Mouse (Mus musculus) right cerebral cortex, postnatal 25 days (tissue): ENCODE measurements around the gene Gm525.
A peak's percentile ranks its signal among the peaks of the same experiment; 100 is the strongest.
"Not testable (repeated sequence)": the region's sequence is repeated elsewhere in the genome, so short reads cannot be mapped to it uniquely, and the experiment has no call there.

ENCODE experiments used
- DNase-seq: peaks from one replicate; pipeline ENCODE4 v3.0.0; 2022

Gene Gm525

DNA sequence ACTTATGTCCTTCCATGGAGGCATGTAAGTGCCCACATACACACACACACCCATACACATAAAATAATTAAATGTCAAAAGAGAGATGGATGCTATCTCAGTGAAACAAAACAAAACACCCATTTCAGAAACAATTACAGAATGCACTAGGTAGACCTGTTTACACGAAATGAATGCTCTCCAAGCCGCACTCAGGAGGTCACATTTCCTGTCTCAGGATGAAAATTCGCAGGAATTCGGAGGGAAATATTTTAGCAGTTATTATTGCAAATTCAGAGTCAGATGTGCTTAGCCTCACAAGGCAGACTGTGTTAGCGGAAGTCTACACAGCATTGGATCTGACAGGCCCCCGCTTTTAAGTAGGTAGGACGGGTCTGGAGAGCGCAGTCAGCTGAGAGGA lies at the start of gene Gm525:
Gene Gm525, plus strand, starts transcription at position 301 of the 400 bp plus-strand sequence.
- no peak for DNase-seq

DNA sequence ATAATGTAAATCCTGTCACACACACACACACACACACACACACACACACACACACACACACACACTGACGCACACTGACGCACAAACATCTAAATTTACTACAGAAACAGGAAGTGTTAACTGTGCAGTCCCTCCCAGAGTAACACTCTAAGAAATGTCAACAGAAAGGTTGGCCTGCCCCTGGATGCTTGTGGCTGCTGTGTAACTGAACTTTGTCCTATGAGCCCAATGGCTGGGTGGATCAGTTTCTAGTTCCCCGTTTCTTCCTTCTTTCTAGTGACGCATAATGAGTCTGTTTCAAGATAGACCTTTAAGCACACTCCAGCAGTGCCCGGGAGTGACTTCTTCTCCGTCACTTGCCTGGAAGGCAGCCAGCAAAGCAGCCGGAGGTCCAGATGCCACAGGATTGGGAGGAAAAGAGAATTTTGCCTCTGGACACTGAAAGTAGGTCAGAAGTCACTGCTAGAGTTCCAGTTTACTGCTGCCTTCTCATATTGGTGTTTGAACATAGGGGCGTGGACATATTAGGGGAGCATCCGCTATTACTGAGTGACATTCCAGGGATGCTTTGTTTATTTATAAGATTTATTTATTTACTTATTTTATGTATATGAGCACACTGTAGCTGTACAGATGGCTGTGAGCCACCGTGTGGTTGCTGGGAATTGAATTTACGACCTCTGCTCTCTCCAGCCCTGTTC lies 49.3 kb upstream of the Gm525 start:
- no peak for DNase-seq

DNA sequence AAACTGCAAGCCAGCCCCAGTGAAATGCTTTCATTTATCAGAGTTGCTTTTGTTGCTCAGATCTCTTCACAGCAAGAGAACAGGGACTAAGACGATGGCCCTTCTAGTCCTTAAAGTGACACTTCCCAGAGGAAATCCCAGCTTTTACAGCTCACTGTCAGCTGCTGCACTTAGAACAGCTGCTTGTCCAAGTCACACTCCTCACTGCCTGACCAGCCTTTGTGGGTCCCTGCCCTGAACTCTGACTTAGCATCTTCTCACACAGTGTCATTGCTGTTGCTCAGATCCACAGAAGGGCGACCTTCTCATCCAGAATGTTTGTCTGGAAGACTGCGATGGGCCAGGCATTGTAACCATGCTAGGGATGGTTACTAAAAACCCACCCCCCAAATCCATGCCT lies 48.0 kb upstream of the Gm525 start:
- no peak for DNase-seq

DNA sequence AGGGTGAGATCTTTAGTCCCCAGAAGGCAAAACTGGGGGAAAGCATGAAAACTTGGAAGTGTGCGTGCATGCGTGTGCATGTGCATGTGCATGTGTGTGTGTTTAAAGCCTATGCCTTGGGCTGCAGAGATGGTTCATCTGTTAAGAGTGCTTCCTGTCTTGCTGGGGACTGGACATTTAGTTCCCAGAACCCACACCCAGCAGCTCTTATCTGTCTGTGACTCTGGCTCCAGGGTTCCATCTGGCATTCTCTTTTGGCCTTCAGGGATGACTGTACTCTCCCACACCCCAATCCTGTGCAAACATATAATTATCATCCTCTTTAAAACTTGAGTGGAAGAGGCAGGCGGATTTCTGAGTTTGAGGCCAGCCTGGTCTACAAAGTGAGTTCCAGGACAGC lies 47.5 kb upstream of the Gm525 start:
- DNase-seq: no peak

DNA sequence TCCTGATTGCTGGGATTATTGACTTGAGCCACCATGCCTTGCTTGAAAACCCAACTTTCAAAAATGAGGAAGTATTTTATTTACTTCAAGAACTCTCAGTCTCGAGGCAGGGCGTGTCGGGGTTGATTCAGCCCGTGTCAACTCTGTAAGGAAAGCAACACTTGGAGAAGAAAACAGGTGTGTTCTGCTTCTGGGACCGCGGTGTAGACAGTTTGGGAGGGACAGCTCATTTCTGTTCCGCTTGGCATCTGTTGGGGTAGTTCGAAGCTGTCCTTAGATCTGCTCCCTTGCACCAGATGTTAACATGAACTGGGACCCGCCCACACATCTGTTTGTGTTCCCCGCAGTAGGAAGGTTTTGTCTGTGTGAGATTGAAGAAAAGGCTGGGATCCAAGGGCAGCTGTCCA lies 45.7 kb upstream of the Gm525 start:
- no peak for DNase-seq

DNA sequence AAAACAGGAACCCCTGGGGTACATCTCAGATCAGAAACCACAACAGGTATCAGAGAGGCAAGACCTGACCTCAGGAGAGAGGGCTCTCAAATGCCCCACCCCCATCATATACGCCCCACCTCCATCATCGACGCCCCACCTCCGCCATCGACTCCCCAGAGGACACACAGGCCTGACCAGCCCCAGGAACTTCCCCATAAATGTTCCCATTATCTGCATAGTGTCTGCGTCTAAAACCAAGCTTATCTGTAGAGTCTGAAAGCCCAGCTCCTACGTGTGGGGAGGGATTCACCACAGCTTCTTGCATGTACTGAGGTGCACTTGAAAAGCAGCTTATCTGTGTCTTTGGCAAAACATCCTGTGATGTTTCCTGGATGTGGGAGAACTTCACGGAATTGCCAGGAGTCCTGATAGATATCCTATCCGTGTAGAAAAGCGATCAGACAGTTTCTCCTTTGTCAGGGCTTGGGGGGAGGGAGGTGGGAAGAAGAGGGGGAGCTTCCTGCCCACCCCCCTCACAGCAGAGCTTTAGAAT lies 44.7 kb upstream of the Gm525 start:
- no peak for DNase-seq

DNA sequence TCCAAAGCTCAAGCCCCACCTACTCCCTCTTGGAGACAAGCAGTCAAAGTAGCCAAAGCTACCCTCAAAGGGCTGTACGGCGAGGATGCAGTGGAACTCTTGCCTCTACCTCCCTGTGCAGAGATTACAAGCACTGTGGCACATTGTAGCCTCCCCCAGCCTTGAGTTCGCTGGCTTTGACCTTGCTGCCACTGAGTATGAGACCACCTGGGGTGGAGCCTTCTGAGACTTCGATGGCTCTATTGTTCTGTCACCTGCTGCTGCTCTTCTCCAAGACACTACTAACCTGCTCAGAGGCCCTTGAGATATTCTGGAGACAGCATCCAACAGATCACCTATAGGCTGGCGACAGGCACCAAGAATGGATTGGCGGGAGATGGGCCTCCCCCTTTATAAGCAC lies 43.1 kb upstream of the Gm525 start:
- no peak for DNase-seq

DNA sequence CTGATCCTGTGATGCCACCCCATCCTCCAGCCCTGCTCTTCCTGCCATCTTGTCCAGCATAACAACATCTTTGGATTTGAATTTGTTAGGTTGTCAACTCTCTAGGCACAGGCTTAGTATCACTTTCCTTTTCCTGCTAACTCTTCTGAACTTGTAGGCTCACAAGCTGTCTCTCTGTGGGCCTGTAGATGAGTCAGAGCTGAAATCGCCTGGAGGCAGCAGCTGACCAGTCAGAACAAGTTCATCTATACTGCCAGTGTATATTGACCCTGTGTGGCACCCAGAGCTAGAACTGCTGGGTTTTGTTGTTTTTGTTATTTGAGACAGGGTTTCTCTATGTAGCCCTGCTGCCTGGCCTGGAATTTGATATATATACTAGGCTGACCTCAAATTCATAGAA lies 42.5 kb upstream of the Gm525 start:
- no peak for DNase-seq

DNA sequence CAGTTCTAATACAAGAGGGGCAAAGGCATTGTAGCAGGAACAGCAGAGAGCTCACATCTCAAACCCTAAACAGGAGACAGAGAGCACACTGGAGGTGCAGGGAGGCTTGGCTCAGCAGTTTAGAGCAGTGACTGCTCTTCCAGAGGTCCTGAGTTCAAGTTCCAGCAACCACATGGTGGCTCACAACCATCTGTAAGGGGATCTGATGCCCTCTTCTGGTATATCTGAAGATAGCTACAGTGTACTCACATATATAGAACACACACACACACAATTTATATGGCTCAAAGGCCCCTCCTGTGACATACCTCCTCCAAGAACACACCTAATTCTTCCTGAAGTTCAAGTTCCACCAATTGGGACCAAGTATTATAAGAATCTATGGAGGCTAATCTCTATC lies 39.0 kb upstream of the Gm525 start:
- DNase-seq: no peak

DNA sequence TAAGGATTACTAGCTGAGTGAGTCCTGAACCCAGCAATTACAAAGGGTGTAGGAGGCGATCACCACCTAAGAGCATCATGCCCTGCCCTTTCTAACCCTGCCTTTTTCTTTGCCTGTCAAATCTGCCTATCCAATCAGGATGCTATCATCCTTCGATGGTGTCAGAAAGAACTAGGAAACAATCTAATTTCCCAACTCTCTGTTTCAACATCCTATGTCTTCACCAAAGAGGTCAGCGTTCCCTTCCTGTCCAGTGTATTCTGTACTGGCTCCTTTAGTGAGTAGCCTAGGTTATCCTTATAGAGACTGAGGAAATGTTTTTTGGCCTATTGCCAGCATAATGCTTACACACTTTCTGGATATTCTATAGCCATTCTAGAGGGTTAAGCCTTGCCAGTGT lies 38.1 kb upstream of the Gm525 start:
- DNase-seq: no peak

DNA sequence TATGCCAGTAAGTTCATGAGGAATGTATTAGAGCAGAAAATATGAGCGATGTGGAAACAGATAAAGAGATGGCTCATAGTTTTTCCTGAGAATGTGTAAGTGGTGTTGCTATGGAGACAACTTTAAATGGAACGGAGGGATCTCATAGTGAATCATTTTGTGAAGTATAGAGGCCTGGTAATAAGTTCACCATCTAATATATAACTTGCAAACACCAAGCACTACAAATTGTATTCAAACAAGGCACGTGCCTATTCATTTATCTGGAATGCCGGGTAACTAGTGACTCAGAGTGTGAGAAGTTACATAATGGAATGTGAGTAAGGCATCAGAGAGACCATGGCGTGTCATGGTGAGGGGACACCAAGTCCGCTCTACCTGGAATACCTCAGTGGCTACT lies 35.1 kb upstream of the Gm525 start:
- DNase-seq: no peak

DNA sequence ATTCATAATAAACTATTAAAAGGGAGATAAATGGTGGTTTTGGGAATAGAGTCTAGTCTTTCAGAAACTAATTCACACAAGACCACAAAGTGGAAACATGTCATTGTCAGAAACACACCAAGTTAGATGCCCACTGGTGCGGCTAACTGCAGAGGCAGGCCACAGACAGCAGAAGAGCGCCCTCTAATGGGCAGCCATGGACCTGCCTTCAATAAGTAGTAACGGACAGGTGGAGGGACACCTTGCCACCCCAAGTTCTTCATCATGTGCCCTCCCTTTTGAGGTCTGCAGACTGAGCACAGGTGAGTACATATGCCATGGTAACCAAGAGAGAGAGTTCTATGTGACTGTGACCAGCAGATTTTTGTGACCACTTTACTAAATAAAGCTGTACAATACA lies 34.3 kb upstream of the Gm525 start:
- no peak for DNase-seq

DNA sequence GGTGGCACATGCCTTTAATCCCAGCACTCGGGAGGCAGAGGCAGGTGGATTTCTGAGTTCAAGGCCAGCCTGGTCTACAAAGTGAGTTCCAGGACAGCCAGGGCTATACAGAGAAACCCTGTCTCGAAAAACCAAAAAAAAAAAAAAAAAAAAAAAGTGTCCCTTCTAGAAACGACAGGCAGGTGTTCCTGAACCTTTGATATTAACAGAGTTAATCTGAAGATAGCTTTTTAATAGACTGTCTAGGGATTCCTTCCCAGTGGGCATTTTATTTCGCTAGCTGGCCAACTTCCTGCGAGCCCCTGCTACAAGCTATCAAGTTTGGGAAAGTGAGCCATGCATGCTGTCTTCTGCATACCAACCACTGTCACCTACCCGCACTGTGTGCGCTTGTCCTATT lies 32.6 kb upstream of the Gm525 start:
- DNase-seq: not testable (repeated sequence)

DNA sequence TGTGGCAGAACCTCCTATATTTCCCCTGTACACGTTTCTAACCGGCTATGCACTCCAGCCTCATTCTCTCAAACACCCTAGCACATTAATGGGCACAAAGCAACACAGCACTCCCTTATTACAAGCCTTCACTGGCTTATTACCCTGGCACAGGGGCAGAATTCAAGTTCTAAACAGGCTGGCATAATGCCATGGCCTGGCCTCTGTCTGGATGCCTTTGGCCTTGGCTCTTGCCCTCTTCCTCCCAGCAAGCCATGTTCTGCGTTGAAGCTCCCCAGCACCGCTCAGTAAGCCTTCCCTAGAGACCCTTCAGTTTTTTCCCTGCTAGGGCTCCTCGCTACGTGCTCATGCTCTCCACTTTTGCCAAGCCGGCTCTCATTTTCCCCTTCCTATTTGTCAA lies 30.6 kb upstream of the Gm525 start:
- DNase-seq: no peak

DNA sequence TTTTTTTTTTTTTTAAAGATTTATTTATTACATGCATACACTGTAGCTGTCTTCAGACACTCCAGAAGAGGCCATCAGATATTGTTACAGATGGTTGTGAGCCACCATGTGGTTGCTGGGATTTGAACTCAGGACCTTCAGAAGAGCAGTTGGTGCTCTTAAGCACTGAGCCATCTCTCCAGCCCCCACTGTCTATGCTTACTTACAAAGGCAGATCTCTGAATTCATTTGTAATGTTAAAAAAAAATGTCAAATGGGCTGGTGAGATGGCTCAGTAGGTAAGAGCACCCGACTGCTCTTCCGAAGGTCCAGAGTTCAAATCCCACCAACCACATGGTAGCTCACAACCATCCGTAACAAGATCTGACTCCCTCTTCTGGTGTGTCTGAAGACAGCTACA lies 28.1 kb upstream of the Gm525 start:
- DNase-seq: not testable (repeated sequence)

DNA sequence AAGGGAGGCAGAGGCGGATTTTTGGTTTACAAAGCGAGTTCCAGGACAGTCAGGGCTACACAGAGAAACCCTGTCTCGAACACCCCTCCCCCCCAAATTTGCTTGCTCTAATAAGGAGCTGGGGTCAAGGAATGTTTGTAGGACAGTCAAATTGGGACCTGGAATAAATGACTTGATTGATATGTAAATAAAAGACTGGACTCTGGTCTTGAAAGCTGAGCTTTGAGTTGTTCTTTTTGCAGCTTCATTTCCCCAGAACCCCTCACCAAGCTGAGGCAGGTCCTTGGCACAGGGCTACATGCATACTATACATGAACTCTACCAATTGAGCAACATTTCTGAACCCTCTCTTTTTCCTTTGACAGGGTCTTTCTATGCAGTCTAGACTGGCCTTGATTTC lies 27.6 kb upstream of the Gm525 start:
- no peak for DNase-seq

DNA sequence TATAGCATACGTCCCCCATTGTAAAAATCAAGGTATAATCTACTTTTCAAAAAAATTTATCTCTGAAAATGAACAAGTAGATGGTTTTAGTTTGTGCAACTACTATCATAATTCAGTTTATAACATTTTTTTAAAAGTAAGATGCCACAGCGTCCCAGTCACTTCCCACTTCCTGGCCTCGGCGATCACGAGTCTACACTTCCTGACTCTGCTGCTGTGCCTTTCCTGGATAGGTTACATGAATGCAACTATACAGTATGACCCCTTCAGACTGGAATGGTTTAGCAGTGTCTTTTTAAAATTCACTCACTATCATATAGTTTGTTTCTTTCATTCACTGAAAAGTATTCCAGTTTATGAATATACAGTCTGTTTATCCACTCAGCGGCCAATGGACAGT lies 21.9 kb upstream of the Gm525 start:
- no peak for DNase-seq

DNA sequence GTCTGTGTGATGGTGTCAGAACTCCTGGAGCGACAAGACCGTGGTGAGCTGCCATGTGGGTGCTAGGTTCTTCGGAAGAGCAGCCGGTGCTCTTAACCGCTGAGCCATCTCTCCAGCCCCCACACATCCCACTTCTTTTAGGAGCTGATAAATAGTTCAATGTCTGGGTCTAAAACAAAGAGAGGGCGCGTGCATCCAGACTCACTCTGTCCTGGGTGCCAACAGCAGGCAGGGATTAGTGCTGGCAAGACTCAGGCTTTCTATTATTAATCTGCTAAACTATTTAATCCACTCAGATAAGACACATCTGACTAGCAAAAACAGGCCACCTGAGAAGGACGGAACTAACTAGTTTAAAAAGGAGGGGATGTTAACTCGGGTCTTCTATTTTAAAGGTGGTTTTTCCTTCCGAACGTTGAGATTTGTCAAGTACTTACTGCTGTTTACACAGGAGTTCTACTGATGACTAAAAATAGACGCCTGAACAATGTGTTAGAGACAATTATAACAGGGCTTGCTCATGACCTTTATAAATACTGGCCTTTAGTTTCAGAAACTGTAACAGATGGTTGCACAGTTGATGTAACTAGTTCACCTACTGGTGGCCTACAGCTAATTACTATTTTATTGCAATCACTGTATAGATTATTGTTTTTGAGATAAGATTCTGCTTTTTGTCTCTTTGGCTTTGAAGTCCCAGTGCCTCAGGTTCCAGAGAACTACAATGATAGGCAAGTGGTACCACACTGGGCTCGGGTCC lies 17.5 kb upstream of the Gm525 start:
- no peak for DNase-seq

DNA sequence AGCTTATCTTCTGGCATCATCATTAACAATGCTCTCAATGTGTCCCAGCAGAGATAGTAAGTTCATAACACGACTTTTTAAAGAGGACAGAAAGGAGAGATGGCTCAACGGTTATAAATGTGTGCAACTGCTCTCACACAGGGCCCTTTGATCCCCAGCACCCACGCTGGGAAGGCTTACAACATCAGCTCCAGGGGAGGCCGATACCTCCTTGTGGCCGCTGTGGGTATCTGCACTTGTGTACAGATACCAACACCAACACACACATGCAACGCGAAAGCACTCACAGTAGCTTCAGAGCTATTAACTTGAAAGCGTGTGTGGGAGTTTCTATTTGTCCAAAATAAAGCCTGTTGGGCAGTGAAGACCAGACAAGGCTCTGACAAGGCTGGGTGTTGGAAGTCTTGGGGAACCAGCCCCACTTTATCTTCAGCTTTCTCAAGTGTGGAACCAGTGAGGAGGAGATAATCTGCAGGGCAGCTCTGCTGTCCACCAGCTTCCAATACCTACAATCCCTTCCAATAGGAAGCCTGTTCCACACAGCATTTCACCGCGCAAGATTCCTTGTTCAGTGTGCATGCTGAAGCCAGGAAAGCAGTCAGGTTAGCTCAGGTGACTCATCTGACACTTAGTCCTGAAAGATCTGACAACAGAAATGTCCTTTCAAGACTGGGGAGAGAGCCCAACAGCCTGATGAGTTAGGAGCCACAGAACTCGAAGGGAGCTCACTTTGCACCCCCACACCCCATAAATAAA lies 14.9 kb upstream of the Gm525 start:
- DNase-seq: no peak

DNA sequence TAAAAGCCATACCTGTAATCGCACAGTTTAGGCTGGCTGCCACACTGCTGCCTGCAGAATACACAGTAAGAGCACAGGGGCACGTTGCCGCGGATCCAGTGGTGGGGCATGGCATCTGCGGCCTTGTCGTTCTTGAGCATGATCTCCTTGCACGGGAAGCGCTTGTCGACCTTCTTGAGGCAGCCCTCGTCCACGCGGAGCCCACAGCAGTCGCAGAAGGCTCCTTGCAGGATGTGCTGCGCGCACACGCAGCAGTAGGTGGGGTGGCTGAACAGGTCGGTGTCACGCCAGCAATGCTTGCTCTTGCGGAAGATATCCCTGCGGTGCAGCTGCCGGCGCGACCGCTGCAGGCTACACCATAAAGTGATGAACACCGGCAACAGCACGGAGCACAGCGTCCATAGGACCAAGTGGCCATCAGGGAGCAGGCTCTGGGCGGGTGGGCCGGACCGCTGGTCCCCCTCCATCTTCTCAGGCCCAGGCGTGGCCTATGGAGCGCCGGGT lies 13.7 kb upstream of the Gm525 start:
- peak; percentile 37 for DNase-seq

DNA sequence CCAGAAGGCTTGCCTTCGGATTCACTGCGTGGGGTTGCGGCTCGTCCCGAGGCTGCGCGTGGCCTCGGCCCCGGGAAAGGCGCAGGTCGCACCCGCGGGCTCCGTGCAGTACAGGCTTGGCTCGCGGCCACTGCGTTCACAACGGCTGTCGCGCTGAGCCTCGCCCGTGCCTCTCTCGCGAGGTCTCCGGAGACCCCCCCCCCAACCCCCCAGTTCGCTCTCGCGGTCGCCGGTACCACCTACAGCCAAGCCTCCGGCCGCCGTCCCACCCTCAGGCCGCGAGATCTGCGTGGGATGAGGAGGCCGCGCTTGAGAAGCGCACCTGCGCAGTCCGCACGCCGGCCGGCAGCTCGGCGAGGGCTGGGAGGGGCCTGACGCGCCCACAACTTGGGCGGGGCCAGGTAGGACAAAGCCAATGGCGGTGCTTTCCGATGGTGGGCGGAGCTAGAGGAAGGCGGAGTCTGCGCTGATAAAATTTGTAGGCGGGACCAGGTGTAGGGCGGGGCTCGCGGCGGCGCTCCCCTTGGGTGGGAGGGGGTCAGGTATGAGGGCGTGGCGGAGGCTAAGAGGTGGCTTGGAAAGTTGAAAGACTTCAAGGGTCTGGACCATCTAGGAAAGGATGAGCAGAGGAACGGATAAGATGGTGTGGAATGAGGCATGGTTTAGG lies 13.1 kb upstream of the Gm525 start:
- peak; percentile 93 for DNase-seq

DNA sequence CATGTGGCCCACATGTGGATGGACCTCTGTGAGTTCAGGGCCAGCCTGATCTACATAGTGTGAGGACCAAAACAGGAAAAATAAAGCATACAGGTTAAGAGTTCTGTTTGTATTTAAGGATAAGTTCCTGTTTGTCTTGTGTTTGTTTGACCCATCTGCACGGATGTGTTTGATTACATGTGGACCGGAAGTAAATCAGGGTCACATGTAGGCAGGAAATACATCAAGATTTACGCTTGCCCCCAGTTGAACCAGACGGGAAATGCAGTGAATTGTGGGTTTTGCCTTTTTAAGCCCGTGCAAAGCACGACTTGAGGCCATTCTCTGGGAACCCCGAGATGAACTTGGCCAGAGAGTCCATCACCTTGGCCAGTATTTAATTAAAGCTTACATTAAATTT lies 12.3 kb upstream of the Gm525 start:
- no peak for DNase-seq

DNA sequence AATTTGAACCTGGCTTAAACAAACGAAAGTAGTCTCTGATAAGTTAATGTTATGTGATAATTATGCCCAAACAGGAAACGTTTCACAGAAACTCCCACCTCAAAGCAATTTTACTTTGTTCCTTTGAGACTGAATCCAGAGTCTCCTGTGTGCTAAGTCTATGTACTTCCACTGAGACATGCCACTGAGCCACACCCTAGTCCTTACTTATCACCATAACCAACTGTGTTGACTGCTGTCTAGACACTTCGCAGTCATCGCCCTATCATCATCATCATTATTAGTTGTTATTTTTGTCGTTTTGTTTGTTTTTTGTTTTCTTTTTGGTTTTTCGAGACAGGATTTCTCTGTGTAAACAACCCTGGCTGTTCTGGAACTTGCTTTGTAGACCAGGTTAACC lies 9.3 kb upstream of the Gm525 start:
- DNase-seq: no peak
